Mouse (Mus musculus) stomach, postnatal 0 days (tissue): ENCODE data around the gene Akr1c12. TPM values are rescaled to one million over a fixed set of nuclear protein-coding genes. Genes with fewer than 3 reads are reported as not detected.
A peak's percentile ranks its signal among the peaks of the same experiment; 100 is the strongest.

Experiments used
- ATAC-seq: fragments of 200-750 bp; cut with Nextera tagmentation; 2 replicates; pipeline ENCODE4 v1.8.0; 2017; ENCODE audit not compliant: low FRiP score, low TSS enrichment
- DNase-seq: peaks from one replicate; pipeline ENCODE4 v3.0.0-alpha.2; 2016; ENCODE audit warnings: low spot score
- H3K27ac ChIP-seq: fragments of 300-500 bp; sonication (generic); replicated peaks from 2 replicates; pipeline ENCODE4 v1.5.1; 2014; ENCODE audit warnings: mild to moderate bottlenecking, control low read depth
- H3K27me3 ChIP-seq: fragments of 300-500 bp; sonication (generic); 2 replicates; pipeline ENCODE4 v1.6.1; 2014; ENCODE audit warnings: low read length; ENCODE audit not compliant: control insufficient read depth, insufficient read depth
- H3K36me3 ChIP-seq: fragments of 300-500 bp; sonication (generic); 2 replicates; pipeline ENCODE4 v1.6.1; 2014; ENCODE audit warnings: low read length, mixed read lengths; ENCODE audit not compliant: control insufficient read depth, insufficient read depth
- H3K4me1 ChIP-seq: fragments of 300-500 bp; sonication (generic); replicated peaks from 2 replicates; pipeline ENCODE4 v1.6.1; 2014; ENCODE audit warnings: antibody characterized with exemption; ENCODE audit not compliant: control insufficient read depth, insufficient read depth
- H3K4me2 ChIP-seq: fragments of 300-500 bp; sonication (generic); replicated peaks from 2 replicates; pipeline ENCODE4 v1.6.1; 2014; ENCODE audit warnings: low read depth, mild to moderate bottlenecking, control low read depth, moderate library complexity
- H3K4me3 ChIP-seq: fragments of 300-500 bp; sonication (generic); 2 replicates; pipeline ENCODE4 v1.5.1; 2014; ENCODE audit warnings: low read depth, low read length, control low read depth
- H3K9ac ChIP-seq: fragments of 300-500 bp; sonication (generic); 2 replicates; pipeline ENCODE4 v1.6.1; 2014; ENCODE audit warnings: mild to moderate bottlenecking, low read length, control low read depth, mixed read lengths
- H3K9me3 ChIP-seq: fragments of 300-500 bp; sonication (generic); 2 replicates; pipeline ENCODE4 v1.6.1; 2016; ENCODE audit warnings: low read length; ENCODE audit not compliant: control insufficient read depth
- CTCF ChIP-seq: IDR thresholded peaks from 2 replicates; pipeline ENCODE4 v1.5.1; 2016; ENCODE audit warnings: antibody characterized with exemption, low read depth, mild to moderate bottlenecking, moderate library complexity
- EP300 ChIP-seq: optimal IDR thresholded peaks from 2 replicates; pipeline ENCODE3; 2016; ENCODE audit warnings: antibody characterized with exemption
- WGBS: fragments of 180-500 bp; shearing (Covaris S2); extraction: QIAGEN DNeasy Blood & Tissue Kit; methylation state at CpG from one replicate; pipeline ENCODE4 v1.1.7; 2014; 5-methylcytosine and 5-hydroxymethylcytosine counted together
- polyA plus RNA-seq: library from polyadenylated mRNA; unstranded; fragments of >200 nt; fragmentation: Nextera tagmentation; extraction: Ambion mirVana; gene quantifications from 2 replicates; pipeline ENCODE4 v1.2.1, GENCODE M21; 2015

Akr1c12 gene
- polyA plus RNA-seq, 1 experiment from 2014 or later, result 76.1 TPM

- 70% methylated on average over 3 of the region's 3 CpGs for WGBS
- H3K4me2 ChIP-seq, result no peak overlapping the region
- H3K36me3 ChIP-seq, result no peaks in the 10 kb centered on the region
- no peaks in the 10 kb centered on the region for H3K9me3 ChIP-seq
- no peak overlapping the region for H3K9ac ChIP-seq
- H3K27ac ChIP-seq, result no peak overlapping the region
- H3K4me3 ChIP-seq, result no peak overlapping the region
- DNase-seq, result no peak
- no peak for ATAC-seq
- H3K4me1 ChIP-seq, result no peaks in the 10 kb centered on the region
- TF ChIP-seq CTCF (no peak), EP300 (no peak)
- H3K27me3 ChIP-seq, result no peaks in the 10 kb centered on the region
Observed at GRCm38 (mm10) chr13:4249347-4249746, 29.9 kb downstream of the Akr1c12 start.

DNA sequence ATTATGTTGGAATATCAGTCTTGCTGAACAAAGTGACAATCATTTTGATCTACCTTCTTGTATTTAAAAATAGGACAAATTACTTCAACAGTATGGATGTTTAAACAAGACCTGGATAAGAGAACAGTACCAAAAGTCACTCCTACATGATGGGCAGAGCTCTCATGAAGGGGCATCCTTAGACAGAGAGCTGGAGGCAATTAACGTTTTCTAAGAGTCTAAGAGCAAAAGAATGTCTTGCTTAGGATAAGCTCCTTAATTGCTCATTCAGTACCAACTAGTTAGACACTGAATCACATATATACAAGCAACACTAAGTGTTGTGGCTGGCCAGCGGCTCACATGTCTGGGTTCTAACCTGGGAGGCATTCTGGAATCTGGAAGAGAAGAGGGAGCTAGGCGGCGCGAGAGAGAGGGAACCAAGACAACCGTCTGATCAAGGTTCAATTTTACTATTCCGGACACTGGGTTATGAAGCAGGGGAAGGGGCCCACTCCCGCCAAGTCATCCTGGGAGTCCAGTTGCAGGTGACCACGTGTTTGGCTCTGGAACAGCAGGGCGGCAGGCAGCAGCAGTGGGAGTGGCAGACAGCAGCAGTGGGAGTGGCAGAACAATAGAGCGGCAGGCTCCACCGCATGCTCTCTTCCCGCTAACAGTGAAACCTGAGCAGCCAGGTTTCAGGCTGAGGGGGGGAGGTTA lies 34.2 kb downstream of the Akr1c12 start:
- ATAC-seq (peak; percentile 91), DNase-seq (peak; percentile 77)
- Histone ChIP-seq H3K4me3 (no peak overlapping the region), H3K27me3 (no peaks in the 10 kb centered on the region), H3K4me2 (peak overlapping the region; percentile 38), H3K9me3 (no peaks in the 10 kb centered on the region), H3K9ac (no peak overlapping the region), H3K36me3 (no peaks in the 10 kb centered on the region), H3K27ac (no peak overlapping the region), H3K4me1 (no peaks in the 10 kb centered on the region)
- WGBS, result 4% methylated on average over 13 of the region's 13 CpGs
- TF ChIP-seq CTCF (no peak), EP300 (no peak)

- WGBS, result 37% methylated on average over 3 of the region's 3 CpGs
- Histone ChIP-seq H3K36me3 (no peaks in the 10 kb centered on the region), H3K27ac (no peak overlapping the region), H3K9ac (no peak overlapping the region), H3K27me3 (no peaks in the 10 kb centered on the region), H3K4me2 (0 out of 2 replicates have a peak overlapping the region, but pooled peaks have one; percentile 5), H3K4me1 (no peaks in the 10 kb centered on the region), H3K9me3 (no peaks in the 10 kb centered on the region), H3K4me3 (no peak overlapping the region; the same call in 1 of the 2 replicates)
- TF ChIP-seq CTCF (no peak), EP300 (no peak)
- ATAC-seq (peak; percentile 99), DNase-seq (peak; percentile 68)
Observed at GRCm38 (mm10) chr13:4233536-4234172, 45.6 kb downstream of the Akr1c12 start.

GRCm38 (mm10) chr13:4233135-4233534 lies 46.1 kb downstream of the Akr1c12 start:
- H3K36me3 ChIP-seq, result no peaks in the 10 kb centered on the region
- no peaks in the 10 kb centered on the region for H3K4me1 ChIP-seq
- 38% methylated on average over 1 of the region's 1 CpGs for WGBS
- H3K9ac ChIP-seq, result no peak overlapping the region
- DNase-seq (no peak), ATAC-seq (peak; percentile 38; the same call in 1 of the 2 replicates)
- H3K4me3 ChIP-seq, result no peak overlapping the region
- H3K27ac ChIP-seq, result no peak overlapping the region
- no peak overlapping the region for H3K4me2 ChIP-seq
- TF ChIP-seq CTCF (no peak), EP300 (no peak)
- no peaks in the 10 kb centered on the region for H3K27me3 ChIP-seq
- no peaks in the 10 kb centered on the region for H3K9me3 ChIP-seq

DNA sequence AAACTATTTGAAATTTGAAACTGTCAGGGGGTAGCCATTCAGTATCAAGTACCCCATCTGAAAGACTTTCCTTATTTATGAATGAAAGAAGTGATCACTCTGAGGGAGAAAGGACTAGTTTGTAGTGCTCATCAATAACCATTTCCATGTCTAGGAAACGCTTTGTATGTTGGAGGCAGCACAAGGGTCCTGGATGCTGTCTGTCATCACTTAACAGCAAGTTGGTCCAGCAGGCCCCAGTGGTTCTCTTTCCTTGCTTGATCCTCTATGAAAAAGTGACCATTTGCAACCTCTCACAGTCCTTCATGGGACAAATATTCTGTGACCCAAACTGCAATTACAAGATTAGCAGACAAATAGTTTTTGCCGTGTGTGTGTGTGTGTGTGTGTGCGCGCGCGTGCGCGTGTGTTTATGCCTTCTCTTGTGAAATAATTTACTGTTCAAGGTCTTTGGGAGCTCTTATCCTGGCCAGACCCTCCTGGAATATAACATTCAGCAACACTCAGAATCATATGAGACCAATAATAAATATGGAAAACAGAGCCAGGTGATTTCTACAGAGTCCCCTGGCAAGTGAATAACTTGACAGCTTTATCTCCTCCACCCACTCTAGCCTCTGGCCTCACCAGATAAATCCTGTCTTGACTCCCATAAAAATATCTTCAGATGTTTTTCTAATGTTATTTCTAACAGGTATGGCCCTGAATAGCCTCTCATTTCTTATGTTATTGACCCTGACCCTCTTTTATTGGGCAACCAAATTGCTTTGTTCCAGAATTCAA lies 48.2 kb downstream of the Akr1c12 start:
- ATAC-seq (no peak), DNase-seq (no peak)
- no peaks in the 10 kb centered on the region for H3K9me3 ChIP-seq
- H3K27me3 ChIP-seq, result no peaks in the 10 kb centered on the region
- H3K9ac ChIP-seq, result no peak overlapping the region
- H3K4me2 ChIP-seq, result no peak overlapping the region
- WGBS, result 87% methylated on average over 8 of the region's 8 CpGs
- no peaks in the 10 kb centered on the region for H3K4me1 ChIP-seq
- TF ChIP-seq CTCF (no peak), EP300 (no peak)
- H3K27ac ChIP-seq, result no peak overlapping the region
- H3K4me3 ChIP-seq, result no peak overlapping the region
- H3K36me3 ChIP-seq, result no peaks in the 10 kb centered on the region
